In genomic region chr13:19365596-19365995, GRCm38 (mm10) we compare ENCODE assay signal across 9 mouse cellular contexts. TPM values are rescaled to one million over a fixed set of nuclear protein-coding genes. Genes with fewer than 3 reads are reported as not detected.
DNase-seq lines count a peak whose midpoint lies in the region; ATAC-seq and TF ChIP-seq lines count a peak whose summit lies in the region.
"Had no signal": no experiment of that assay in that cellular context is flagged by ENCODE, and none has a peak within 500 bp of the region (broad histone marks: within the 10 kb centered on the region; RNA-seq: fewer than 3 reads in every experiment).

No protein-coding gene starts in this region.

- H3K27ac ChIP-seq in kidney, embryonic 15.5 days, result no peak overlapping the region
- no peak overlapping the region for H3K27ac ChIP-seq in hindbrain, postnatal 0 days
- no peak overlapping the region for H3K27ac ChIP-seq in midbrain, embryonic 10.5 days (replicated peaks)
- H3K27ac ChIP-seq in spleen, adult 2 months (ENCODE audit: insufficient read depth, low read length), result no peak overlapping the region
- H3K27ac ChIP-seq: embryonic facial prominence, embryonic 12.5 days had no signal

- peak; percentile 48 for DNase-seq in kidney, adult 11 months
- peak; percentile 87 for DNase-seq in brain, embryonic 14.5 days (ENCODE audit: low read depth)
- DNase-seq in hindbrain, postnatal 0 days (ENCODE audit: low spot score), result peak; percentile 90
- peak; percentile 53 to 62 for DNase-seq in left cerebral cortex, postnatal 10 days (ENCODE audit: extremely low spot score in 1 of 2, low spot score in 2 of 2)
- peak; percentile 56 for DNase-seq in midbrain, embryonic 10.5 days (ENCODE audit: low spot score)
- DNase-seq in spleen, adult 2 months (ENCODE audit: low read depth in 1 of 2, low spot score in 2 of 2), result peak; percentile 23 to 39

- H3K4me3 ChIP-seq in kidney, embryonic 15.5 days (replicated peaks), result no peak overlapping the region
- no peak overlapping the region for H3K4me3 ChIP-seq in hindbrain, postnatal 0 days (ENCODE audit: low read length)
- H3K4me3 ChIP-seq in midbrain, embryonic 10.5 days, result no peak overlapping the region
- H3K4me3 ChIP-seq in spleen, adult 2 months (ENCODE audit: extremely low read depth, insufficient read depth, insufficient read length), result no peak overlapping the region
- H3K4me3 ChIP-seq: embryonic facial prominence, embryonic 12.5 days had no signal

- no peak for TF ChIP-seq POLR2A in brain, embryonic 14.5 days (IDR thresholded peaks at IDR 0.05; ENCODE audit: borderline replicate concordance, extremely low read depth, insufficient read depth, insufficient read length, poor library complexity, severe bottlenecking)
- no peak for TF ChIP-seq POLR2A in spleen, adult 2 months (IDR thresholded peaks at IDR 0.05; ENCODE audit: low read depth, low read length)

- H3K9me3 ChIP-seq in kidney, embryonic 15.5 days (replicated peaks), result no peaks in the 10 kb centered on the region
- H3K9me3 ChIP-seq in hindbrain, postnatal 0 days (ENCODE audit: low read length), result no peaks in the 10 kb centered on the region
- no peaks in the 10 kb centered on the region for H3K9me3 ChIP-seq in midbrain, embryonic 10.5 days (replicated peaks)
- H3K9me3 ChIP-seq: embryonic facial prominence, embryonic 12.5 days had no signal

- 0 out of 2 replicates have a peak, but pooled peaks cover 4% of the 10 kb centered on the region for H3K4me1 ChIP-seq in kidney, embryonic 15.5 days
- no peaks in the 10 kb centered on the region for H3K4me1 ChIP-seq in hindbrain, postnatal 0 days (ENCODE audit: insufficient read depth, low read length)
- H3K4me1 ChIP-seq in midbrain, embryonic 10.5 days, result no peaks in the 10 kb centered on the region
- H3K4me1 ChIP-seq in spleen, adult 2 months (ENCODE audit: control insufficient read depth, insufficient read depth, insufficient read length), result no peaks in the 10 kb centered on the region
- H3K4me1 ChIP-seq: embryonic facial prominence, embryonic 12.5 days had no signal

- peaks cover 50% of the 10 kb centered on the region for H3K36me3 ChIP-seq in kidney, embryonic 15.5 days
- H3K36me3 ChIP-seq in hindbrain, postnatal 0 days (ENCODE audit: insufficient read depth, low read length), result peaks cover 14% of the 10 kb centered on the region; the same call in 1 of the 2 replicates
- peaks cover 45% of the 10 kb centered on the region for H3K36me3 ChIP-seq in midbrain, embryonic 10.5 days
- H3K36me3 ChIP-seq in spleen, adult 2 months (ENCODE audit: control insufficient read depth, insufficient read depth, low read length), result peaks cover 6% of the 10 kb centered on the region

- no peak overlapping the region for H3K9ac ChIP-seq in kidney, embryonic 15.5 days
- H3K9ac ChIP-seq in hindbrain, postnatal 0 days (replicated peaks; ENCODE audit: low read length), result no peak overlapping the region
- H3K9ac ChIP-seq: embryonic facial prominence, embryonic 12.5 days had no signal

- no peaks in the 10 kb centered on the region for H3K27me3 ChIP-seq in kidney, embryonic 15.5 days
- H3K27me3 ChIP-seq in hindbrain, postnatal 0 days (ENCODE audit: insufficient read depth, low read length), result no peaks in the 10 kb centered on the region
- H3K27me3 ChIP-seq in midbrain, embryonic 10.5 days (ENCODE audit: low read depth, poor library complexity, severe bottlenecking), result no peaks in the 10 kb centered on the region
- H3K27me3 ChIP-seq in spleen, adult 2 months (ENCODE audit: control insufficient read depth, insufficient read depth, low read length), result no peaks in the 10 kb centered on the region
- H3K27me3 ChIP-seq: embryonic facial prominence, embryonic 12.5 days had no signal

- H3K4me2 ChIP-seq in kidney, embryonic 15.5 days, result no peak overlapping the region
- H3K4me2 ChIP-seq in hindbrain, postnatal 0 days (ENCODE audit: low read depth, low read length), result no peak overlapping the region
- H3K4me2 ChIP-seq: embryonic facial prominence, embryonic 12.5 days had no signal

- 34% methylated on average over 4 of the region's 4 CpGs for WGBS in kidney, embryonic 15.5 days
- WGBS in hindbrain, postnatal 0 days, result 27% methylated on average over 4 of the region's 4 CpGs
- WGBS in midbrain, embryonic 10.5 days, result 38% methylated on average over 4 of the region's 4 CpGs
- WGBS in spleen, adult 2 months, result 47% methylated on average over 4 of the region's 4 CpGs

- peak; percentile 89 for TF ChIP-seq CTCF in brain, embryonic 14.5 days (IDR thresholded peaks at IDR 0.05; ENCODE audit: borderline replicate concordance, extremely low read depth, insufficient read depth, insufficient read length)
- peak; percentile 96 for TF ChIP-seq CTCF in hindbrain, postnatal 0 days (IDR thresholded peaks at IDR 0.05; ENCODE audit: low read depth)
- TF ChIP-seq CTCF in spleen, adult 2 months (IDR thresholded peaks at IDR 0.05; ENCODE audit: extremely low read depth, insufficient read depth, insufficient read length, insufficient replicate concordance), result peak; percentile 73; the same call in 1 of the 2 replicates

- intact Hi-C loops in left cerebral cortex, postnatal 10 days (cut with DNase I), result loop anchor here (2.0 to 10.0 kb wide), 3 partner anchors 71 to 929 kb away; no protein-coding TSS in a partner anchor

- ATAC-seq in kidney, embryonic 15.5 days (replicated peaks; ENCODE audit: low FRiP score), result no peak
- peak; percentile 87 for ATAC-seq in erythroblast, adult 5-6 weeks (replicated peaks; ENCODE audit: low FRiP score, poor library complexity, severe bottlenecking)
- ATAC-seq in hindbrain, postnatal 0 days, result peak; percentile 74

RNA-seq across cellular contexts. Expression of gene Stard3nl, which starts 30.0 kb away (rescaled TPM):
- polyA plus RNA-seq in kidney, embryonic 15.5 days (2015; fragmentation: Nextera tagmentation; extraction: Ambion mirVana), result 103 and 112 TPM in 2 replicates
- 104 and 116 TPM in 2 replicates for polyA plus RNA-seq in brain, embryonic 14.5 days (2012; rRNA removed)
- total RNA-seq in erythroblast, adult 5-6 weeks (2015; ENCODE audit: low replicate concordance), result 8.6 and 13.0 TPM in 2 replicates
- total RNA-seq in erythroblast, adult 5-6 weeks (2017; ENCODE audit: low replicate concordance), result 7.9 and 13.0 TPM in 2 replicates
- total RNA-seq in hindbrain, postnatal 0 days (2014; rRNA removed), result 62.1 and 69.5 TPM in 2 replicates
- polyA plus RNA-seq in hindbrain, postnatal 0 days (2015; fragmentation: Nextera tagmentation; extraction: Ambion mirVana), result 191 and 199 TPM in 2 replicates
- total RNA-seq in left cerebral cortex, postnatal 10 days (2021), result 10 to 100 TPM; 85.7 to 94.4 TPM
- 107 and 109 TPM in 2 replicates for polyA plus RNA-seq in midbrain, embryonic 10.5 days (2016; fragmentation: Nextera tagmentation; extraction: Ambion mirVana)
- polyA plus RNA-seq in spleen, adult 2 months (2012; rRNA removed), result 9.7 and 11.0 TPM in 2 replicates

Comparison
In these comparisons a context has a peak if more than half of its experiments do, and no peak if none do; other contexts are left out.
1. DNase-seq: peak in every context shown above with its lines; median percentile 90 in hindbrain, postnatal 0 days; 87 in brain, embryonic 14.5 days; 58 in left cerebral cortex, postnatal 10 days; 56 in midbrain, embryonic 10.5 days; 48 in kidney, adult 11 months; 31 in spleen, adult 2 months.